Mouse (Mus musculus) adrenal gland, adult 18-20 months (tissue): ENCODE data around the gene Gfap. TPM values are rescaled to one million over a fixed set of nuclear protein-coding genes. Genes with fewer than 3 reads are reported as not detected.
A peak's percentile ranks its signal among the peaks of the same experiment; 100 is the strongest.

Experiments
- DNase-seq, 2 experiments: peaks; one replicate each; pipeline ENCODE4 v3.0.0; 2021 to 2022; ENCODE audit warnings: low spot score in 2 of 2
- long read RNA-seq, 2 experiments: library from polyadenylated mRNA; stranded (forward); transcript quantifications; one replicate each; pipeline ENCODE4 v2.0.0; 2021
- total RNA-seq, 2 experiments: library from RNA; stranded (reverse); gene quantifications; 1 replicate in 1 of 2; 2 replicates in 1 of 2; pipeline ENCODE4 v1.2.3; 2021

Gfap gene
- total RNA-seq: 1 to 10 TPM in 1 of 2 experiments, under 1 TPM in 1; 0.76 to 1.1 TPM
- long read RNA-seq, experiment 1, partial matches to known transcripts: 0 of 2 reads
- long read RNA-seq, experiment 1, other reads (novel, unspliced or antisense): 1 of 2 reads
- long read RNA-seq, experiment 2, partial matches to known transcripts: 0 of 3 reads
- long read RNA-seq, experiment 2, other reads (novel, unspliced or antisense): 0 of 3 reads

DNA sequence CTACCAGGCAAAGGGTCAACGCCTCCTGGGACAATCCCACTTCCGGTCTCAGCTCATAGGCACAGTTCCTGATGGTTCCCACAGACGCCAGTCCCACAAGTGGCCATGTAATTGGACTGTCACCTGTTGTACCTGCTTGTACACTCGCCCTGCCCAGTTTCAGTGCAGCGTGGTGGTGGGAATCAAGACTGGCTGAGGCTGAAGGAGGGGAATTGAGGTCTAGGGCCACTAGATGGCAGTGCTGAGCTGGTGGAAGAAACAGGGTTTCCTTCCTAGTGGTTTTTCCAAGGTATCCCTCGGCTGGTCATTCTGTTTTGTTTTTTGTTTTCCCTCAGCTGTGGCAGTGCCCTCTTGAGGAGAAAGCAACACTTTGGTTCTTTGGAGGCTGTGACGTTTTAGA is at the start of gene Gfap:
Gene Gfap, minus strand, starts transcription at position 150 of the 400 bp plus-strand sequence.
- DNase-seq: peak; percentile 79 to 82

DNA sequence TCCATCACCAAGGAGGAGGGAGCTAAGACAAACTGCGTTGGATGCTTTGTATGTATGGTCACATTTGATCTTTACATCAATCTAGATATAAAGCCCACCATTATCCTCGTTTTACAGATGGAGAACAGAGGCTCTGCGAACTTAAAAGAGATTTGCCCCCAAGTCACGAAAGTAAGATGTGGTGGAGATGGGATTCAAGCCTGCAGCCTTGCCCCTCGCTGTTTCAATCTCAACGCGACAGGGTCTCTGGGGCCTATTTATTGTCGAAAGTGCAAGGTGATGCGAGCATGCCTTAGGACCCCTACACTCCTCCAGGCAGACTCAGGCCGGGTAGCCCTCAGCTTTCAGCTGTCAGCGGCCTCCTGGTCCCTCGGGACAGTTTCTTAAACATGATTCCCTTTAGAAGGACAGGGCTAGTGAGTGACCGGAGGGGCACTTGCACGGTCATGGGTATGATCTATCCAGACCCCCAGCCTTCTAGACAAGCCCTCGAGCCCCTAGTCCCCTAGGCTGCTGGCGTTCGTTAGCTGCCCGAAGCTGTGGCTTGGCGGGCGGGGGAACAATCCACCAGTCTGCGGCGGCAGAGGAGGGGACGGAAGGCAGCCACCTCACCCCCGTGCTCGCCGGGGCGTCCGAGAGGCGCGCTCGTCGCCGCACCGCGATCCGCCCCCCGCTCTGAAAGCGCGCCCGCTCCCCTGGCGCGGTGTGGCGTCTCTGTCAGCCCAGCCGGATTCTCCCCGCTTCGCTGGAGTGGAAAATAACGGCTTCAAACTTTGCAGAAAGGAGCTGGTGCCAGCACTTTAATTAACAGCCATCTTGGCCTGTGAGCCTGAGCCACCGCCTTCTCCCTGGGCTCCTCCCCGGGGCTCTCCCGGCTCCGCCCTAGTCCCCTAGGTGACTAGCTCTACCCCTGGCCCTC is 47.6 kb upstream of the Gfap start:
- peak; percentile 36 to 41 for DNase-seq

DNA sequence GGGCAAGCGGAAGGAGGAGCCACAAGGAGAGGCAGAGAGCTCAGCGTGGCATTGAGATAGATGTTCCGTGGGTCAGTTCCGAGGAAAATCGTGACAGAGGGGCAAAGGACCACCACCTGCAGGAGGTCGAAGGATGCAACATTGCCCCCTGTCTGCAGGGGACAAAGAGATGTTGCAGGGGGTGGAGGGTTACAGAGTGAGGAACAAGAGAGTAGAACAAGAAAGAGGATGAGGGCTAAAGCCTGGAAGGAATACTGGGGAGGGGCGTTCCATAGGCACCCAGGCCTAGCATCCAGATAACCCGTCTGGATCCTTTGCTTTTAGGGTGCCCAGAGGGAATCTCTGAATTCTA is 46.3 kb upstream of the Gfap start:
- DNase-seq: no peak

DNA sequence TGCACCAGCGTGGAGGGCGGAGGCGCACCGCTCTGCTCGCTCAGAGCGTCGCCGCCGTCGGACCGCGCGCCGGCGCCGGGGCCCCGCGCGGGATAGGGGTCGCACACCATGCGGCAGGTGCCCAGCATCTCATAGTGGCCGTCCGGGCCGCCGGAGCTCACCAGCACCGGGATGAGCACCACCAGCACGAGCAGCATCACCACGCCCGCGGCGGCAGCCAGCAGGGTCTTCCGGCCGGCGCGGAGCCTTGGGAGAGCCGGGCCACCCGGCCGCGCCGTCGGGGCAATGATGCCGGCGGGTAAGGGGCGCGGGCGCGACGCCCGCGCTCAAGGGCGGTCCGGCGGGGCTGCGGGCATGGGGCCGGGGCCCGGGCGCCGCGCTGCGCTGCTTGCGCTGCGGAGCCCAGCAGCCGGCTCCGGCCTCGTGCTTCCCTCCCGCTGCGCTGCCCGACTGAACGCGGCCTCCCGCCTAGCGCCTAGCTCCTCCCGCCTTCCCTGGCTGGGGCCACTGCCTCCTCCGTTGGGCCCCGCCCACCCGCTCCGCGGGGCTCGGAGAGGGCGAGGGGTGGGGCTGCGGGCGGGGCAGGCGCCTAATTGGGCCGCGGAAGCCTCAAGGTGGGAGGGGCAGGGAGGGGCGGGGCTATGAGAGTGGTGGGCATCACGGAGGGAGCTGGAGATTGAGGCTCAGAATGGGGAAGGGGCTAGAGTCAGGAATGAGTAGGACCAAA is 45.7 kb upstream of the Gfap start, which contains the start of gene C1ql1:
Gene C1ql1, minus strand, starts transcription at position 424 of the 727 bp plus-strand sequence.
- DNase-seq: peak; percentile 81 to 84

DNA sequence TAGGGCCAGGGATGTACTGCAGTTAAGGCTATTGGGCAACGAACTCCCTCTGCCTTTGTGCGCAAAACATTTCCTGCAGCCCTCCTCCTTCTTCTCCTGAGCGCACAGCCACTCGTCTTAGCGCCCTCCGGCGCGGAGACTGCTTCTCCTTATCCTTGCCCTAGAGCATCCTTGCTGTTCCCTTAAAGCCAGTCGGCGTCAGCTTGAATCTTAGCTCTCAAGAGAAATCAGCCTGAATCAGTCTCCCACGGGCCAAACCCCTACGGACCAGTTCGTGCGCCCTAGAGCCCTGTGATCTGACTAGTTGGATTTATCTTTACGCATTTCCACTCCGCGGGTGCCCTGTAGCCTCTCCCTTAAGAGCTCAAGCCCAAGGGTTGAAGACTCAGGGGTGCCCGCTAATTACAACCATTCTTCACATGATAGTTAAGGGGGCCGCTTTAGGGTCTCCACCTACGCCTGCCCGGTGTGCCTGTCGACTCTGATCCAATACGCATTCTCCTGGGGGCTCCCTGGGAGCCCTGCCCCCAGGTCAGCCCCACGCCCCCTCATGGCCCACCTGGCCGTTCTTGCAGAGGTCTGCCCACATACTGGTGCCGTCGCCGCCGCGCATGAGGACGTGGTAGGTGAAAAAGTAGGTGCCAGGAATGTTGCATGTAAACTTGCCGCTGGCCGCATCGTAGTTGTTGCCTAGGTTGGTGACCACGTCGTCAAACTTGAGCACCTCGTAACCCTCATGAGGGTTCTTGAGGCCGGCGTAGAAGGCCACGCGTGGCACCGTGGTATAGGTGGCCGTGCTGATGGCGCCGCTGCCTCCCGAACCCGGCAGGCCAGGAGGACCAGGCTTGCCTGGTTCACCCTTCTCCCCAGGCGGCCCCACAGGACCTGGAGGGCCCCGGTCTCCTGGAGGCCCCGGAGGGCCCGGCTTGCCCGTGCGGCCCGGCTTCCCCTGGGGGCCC is 44.9 kb upstream of the Gfap start:
- DNase-seq: no peak

DNA sequence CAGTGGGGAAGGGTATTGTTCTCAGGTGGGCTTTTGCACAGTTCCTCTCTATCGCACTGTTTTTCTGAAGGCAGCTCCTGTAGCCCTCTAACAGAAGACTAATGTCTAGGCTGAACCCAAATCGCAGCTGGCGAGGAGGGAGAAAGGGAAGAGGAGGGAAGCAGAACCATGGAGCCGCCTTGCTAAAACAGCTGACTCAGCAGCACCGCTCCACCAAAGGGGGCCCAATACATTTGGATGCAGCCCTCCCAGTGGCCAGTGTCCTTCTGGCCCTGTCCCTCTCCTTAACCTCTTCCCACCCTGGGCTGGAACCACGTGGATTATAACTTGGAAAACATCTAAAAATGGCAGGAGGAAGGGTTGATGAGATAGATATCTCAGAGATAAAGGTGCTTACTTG is 40.5 kb upstream of the Gfap start:
- DNase-seq: no peak

DNA sequence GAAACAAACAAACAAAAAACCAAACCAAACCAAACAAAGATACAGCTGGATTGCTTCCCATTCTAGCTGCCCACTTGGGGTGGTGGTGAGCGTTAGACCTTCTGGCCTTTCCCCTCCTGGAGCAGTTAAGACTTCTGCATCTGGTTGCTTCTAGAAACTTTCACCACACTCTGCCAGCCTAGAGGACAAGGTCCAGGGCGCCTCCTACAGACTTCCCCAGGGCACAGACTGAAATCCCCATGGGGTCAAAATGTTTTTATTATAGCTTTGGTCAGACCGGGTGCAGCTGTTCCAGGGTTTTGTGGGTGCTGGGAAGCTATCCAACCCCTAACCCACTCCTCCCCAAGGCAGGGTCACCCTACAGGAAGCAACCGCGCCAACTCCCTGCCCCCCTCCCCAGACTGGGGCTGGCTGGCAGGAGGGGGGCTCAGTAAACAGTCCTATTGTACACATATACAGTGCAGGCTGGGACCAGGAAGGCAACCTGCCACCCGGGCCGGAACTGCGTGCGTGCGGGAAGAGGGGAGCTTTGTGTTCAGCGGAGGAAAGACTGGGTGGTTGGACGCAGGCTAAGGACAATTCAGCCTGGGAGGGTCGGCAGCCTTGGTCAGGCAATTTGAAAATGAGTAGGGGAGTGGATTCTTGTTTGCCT is 38.4 kb upstream of the Gfap start:
- no peak for DNase-seq

DNA sequence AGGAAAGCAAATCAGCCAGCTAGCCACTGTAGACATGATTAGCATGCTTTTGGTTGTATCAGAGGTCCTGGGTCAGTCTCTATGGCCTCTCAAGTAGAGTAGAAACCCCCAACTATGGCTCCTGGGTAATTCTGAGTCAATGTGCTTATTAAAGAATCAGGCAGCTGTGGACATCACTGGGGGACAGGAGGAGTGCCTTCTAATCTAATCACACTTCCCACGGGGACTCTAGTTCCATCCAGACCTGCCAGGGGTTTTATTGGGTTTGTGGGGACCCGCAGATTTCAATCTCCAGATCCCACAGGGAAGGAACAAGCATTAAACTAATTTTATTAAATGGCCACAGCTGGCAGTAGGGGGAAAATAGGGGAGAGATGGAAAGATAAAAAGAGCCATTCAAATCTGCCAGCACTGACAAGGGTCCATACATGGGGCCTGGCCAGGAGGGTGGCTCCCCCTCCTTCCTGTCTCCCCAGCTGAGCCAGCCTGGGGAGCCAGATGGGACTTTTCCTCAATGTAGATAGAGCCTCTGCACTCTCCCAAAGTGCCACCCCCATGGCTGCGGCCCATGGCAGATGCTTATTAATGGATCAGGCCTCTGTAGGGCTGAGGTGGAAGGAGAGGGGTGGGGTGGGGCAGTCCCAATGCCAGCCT is 36.9 kb upstream of the Gfap start:
- no peak for DNase-seq

DNA sequence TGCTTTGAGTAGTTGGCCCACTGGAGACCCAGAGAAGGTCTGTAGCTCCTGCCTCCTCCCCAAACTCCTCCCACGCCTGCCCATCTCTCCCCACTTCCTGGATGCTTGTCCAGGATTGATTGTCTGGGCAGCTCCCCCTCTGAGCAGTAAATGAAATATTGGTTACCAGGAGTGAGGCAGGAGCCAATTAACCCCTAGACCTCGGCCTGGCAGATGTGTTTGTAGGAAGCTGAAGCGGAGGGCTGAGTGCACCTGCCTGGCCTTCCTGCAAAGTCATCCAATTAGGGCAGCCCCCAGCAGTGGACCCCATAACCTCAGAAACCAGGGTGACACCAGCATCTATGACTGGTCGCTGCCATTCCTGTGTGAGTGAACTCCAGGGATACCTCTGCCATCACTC is 35.6 kb upstream of the Gfap start:
- no peak for DNase-seq

DNA sequence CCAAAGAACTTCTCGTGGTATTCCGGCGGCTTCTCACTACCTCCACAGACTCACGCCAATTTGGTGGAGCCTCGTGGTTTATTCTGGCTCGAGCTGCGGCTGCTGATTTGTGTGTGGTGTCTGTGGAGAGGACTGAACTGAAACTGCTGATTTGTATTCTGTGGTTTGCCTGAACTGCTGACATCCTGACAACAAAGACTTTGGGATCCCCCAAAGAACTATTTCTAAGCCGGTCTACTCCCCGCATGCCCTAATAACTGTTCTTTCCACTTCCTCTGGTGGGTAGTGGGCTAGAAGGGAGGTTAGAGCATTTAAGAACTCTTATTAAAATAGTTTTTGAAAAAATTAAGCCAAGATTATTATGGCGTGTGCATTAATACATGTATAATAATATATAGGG is 30.0 kb upstream of the Gfap start:
- DNase-seq: no peak

DNA sequence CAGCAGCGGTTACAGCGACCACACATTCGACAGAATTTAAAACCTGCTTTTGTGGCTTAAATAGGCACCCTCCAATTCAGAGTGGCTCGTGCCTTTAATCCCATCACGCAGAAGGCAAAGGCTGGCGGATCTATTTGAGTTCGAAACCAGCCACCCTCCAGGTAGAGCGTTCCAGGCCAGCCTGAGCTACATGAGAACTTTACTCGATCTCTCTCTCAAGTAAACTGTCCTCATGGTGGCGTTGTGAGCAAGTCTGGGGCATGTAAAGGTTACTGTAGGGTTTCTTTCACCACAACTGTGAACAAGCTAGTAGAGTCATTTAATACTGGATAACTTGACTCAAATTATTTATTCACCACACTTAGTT is 24.6 kb upstream of the Gfap start:
- no peak for DNase-seq

DNA sequence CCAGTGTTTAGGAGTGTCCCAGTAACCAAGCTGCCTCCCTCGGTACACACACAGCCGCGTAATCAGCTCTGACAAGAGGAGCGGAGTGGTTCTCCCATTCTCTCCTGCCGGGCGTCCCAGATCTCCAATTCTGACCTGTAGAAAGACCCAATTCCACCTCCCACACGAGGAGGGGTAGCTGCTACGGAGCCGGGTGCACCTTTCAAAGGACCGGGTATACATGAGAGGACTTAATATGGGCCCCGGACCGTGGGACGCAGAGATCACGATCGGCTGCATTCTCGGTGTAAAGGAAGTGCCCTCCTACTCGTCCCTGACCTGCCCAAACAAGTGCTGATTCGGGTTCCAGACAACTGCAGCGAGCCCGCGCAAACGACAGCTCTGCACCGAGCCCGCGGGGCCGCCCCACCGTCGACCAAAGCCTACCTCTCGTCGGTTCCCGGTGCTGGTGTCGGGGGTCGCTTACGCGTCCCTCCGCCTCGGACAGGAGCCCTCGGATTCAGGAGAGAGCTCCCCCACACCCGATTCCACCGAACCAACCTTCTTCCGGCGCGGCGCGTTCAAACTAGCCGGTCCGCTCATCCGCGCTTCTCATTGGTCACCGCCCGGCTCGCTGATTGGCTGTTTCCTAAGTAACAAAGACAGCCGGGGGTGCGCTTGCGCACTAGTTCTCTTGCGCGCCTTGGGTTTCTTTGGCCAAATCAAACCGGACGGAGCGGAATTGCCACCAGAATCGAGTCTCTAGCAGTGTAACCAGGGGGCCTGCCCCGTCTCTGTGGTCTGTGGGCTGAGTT is 24.0 kb upstream of the Gfap start, which contains the start of gene Kif18b:
Gene Kif18b, minus strand, starts transcription at position 568 of the 794 bp plus-strand sequence.
- DNase-seq: peak; percentile 82 to 89

DNA sequence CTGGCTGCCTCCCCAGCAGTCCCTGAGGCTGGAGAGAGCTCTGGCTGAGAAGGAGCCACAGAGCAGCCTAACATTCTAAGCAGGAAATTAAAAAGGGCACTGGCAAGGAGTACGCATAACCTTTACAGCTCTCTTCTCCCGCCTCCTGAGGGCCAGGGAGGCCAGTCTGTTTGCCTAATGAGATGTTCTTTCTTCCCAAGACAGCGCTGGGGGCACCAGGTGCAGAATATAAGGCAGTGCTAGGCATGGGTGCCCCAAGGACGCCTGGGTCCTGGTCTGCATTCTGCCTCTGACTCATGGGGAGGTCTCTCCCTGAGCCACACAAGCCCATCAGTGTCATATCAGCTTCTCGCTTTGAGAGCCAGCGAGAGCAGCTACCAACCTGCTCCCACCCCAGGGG is 20.8 kb upstream of the Gfap start:
- no peak for DNase-seq

DNA sequence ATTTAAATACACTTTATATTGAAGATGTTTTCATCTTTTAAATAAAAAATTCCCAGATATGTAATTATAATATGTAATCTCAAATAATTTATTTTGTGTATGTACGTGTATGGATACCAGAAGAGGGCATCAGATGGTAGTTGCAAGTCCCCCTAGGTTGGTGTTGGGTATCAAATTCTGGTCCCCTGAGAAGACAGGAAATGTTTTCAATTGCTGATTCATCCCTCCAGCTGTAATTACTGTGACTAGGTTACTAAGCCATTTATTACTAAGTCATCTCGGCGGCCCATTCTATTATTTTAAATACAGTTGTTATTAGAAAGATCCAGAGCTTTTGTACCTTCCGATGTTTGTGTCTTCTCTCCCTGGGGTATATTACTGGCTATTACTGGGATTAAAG is 17.4 kb upstream of the Gfap start:
- no peak for DNase-seq

DNA sequence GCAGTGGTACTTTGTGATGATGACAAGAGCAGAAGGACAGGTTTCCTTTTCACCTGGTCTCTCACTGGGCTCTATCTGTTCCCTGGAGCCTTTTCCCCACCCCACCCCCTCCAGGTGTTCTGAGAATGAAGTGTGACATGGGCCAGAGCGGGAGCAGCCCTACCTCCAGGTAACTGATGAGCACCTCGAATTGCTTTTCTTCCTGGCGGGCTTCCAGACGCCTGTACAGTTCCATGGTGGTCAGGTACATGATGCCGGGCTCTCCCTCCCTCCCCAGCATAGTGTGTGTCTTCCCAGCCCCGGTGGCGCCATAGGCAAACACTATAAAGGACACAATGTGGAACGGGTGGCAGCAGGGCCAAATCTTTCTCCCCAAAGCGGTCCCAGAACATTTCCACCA is 14.7 kb upstream of the Gfap start:
- no peak for DNase-seq

DNA sequence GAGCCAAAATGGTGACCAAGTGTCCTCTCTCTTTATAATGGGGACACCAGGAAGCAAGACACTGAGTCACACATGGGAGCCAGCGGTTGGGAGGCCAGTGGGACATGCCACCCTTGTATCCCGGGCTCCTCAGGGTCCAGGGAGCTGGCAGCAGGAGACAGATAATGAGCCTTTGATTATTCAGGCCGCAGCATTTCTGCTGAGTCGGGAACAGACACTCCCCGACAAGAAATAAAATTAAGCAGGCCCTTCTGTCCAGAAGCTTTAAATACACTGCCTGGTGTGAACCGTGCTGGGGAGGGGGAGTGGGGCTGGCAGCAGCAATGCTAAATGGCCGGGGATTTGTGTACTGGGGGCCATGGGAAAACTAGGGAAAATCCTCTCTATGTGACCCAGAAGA is 10.7 kb upstream of the Gfap start:
- DNase-seq: no peak

DNA sequence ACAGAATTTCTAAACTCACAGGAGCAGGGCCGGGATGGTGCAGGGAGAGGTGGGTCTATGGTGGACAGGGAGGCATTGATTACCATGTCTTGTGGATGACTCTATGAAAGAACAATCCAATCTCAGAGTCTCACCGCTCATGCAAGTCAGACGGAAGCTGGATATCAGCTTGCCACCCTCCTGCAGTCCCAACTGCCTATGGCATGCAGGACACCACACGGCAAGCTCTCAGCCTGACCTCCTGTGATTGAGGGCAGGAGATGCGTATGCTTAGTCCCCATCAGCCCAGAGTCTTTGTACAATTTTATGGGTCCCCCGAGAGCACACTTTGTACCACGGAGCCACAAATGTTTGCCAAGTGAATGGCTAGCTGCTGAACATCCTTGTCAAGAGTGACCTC is 2.9 kb upstream of the Gfap start:
- DNase-seq: no peak

DNA sequence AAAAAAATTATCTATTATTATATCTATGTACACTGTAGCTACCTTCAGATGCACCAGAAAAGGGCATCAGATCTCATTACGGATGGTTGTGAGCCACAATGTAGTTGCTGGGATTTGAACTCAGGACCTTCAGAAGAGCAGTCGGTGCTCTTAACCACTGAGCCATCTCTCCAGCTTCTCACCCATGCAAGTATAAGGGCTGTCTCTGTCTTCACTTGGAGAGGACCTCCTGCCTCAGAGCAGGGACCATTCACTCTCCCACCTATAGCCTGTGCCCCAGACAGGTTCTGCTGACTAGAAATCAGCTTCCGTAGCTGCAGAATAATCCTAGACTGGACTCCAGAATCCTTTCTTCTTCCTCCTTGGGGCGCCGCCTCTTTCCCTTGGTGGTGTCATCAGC is 1.4 kb upstream of the Gfap start:
- DNase-seq: no peak

DNA sequence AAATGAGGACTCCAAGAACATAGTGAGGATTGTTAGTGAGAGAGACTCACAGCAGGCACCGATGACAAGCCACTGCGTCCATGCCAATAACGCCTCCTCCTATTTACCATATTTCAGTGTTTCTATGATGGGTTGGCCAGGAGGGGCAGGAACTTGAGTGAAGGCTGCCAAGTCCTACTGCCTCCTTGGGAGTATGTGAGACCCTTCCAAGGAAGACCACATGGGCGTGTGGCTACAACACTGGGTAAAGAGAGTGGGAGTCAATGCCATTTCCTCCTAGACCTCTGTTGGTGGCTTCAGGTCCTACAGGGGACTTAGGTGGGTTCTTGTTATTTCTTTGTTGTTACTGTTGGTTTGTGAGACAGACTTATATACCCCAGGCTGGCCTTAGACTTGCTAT is 487 bp upstream of the Gfap start:
- DNase-seq: no peak
